Mouse (Mus musculus): ENCODE data around the gene Slc50a1. TPM values are rescaled to one million over a fixed set of nuclear protein-coding genes. Genes with fewer than 3 reads are reported as not detected.

The Slc50a1 gene
- polyA plus RNA-seq, 1 experiment from 2014 or later, result 39.6 TPM

DNA sequence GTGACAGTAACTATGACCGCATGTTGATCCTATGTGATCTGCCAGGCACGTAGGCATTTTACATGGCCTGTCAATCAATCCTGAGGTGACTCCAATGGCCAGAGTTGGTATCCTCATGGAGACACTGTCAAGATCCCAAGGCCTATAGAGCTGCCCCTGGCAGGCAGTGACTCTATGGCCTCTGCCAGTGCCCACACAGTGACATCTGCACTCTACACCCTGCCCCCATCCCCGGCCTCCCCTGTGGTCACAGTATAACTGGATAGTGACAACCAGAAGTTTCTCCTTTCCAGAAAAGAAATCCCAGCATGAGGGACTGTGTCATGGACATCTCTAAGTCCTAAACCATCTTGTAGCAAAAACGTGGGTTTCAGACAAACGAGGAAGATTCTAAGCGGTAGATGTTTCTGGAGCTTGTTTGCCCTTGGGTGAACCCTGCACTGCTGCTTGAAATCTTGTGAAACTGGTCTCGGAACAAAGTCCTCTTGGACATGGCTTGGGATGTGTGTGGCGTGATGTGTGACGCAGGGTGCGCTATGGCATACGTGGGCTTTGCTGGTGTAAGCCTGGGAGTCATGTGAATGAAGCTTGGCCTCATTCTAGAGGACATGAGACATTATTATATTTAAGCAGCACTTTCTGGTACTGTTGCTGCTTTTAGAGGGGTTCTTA, 23.0 kb upstream of the Slc50a1 start:
- Histone ChIP-seq H3K27ac (replicated peaks) (no peak overlapping the region), H3K27me3 (peaks cover 5% of the 10 kb centered on the region), H3K36me3 (no peaks in the 10 kb centered on the region), H3K9ac (replicated peaks) (no peak overlapping the region), H3K4me1 (no peaks in the 10 kb centered on the region), H3K4me3 (no peak overlapping the region), H3K4me2 (replicated peaks) (no peak overlapping the region), H3K9me3 (no peaks in the 10 kb centered on the region)
- WGBS, result 92% methylated on average over 11 of the region's 11 CpGs
- no peak for ATAC-seq (ENCODE audit: low FRiP score, low read depth)

DNA sequence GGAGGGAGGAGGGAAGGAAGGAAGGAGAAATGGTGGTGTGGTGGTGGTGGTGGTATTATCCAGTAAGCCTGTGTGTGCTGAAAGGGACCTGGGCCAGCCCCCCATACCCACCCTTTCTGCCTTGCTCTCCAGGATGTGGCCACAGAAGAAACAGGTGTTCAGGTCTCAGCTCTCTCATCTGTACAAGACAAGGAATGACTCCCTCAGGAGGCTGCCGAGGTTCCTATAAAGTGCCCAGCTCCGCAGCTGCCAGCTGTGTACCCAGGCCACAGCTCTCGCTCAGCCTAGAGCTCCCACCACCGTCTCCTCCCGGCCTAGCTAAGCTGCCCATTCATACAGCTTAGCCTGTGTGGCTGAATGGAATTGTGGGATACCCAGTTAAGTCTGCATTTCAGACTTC, 21.9 kb upstream of the Slc50a1 start:
- no peak for ATAC-seq (ENCODE audit: low FRiP score, low read depth)
- Histone ChIP-seq H3K27ac (replicated peaks) (no peak overlapping the region), H3K9me3 (no peaks in the 10 kb centered on the region), H3K9ac (replicated peaks) (no peak overlapping the region), H3K4me1 (no peaks in the 10 kb centered on the region), H3K4me3 (no peak overlapping the region), H3K27me3 (no peaks in the 10 kb centered on the region; the same call in 1 of the 2 replicates), H3K4me2 (replicated peaks) (no peak overlapping the region), H3K36me3 (no peaks in the 10 kb centered on the region)
- 47% methylated on average over 5 of the region's 5 CpGs for WGBS

- ATAC-seq (ENCODE audit: low FRiP score, low read depth), result no peak
- H3K9ac ChIP-seq (replicated peaks), result no peak overlapping the region
- no peaks in the 10 kb centered on the region; the same call in 1 of the 2 replicates for H3K27me3 ChIP-seq
- H3K4me3 ChIP-seq, result no peak overlapping the region
- no peaks in the 10 kb centered on the region for H3K4me1 ChIP-seq
- no peak overlapping the region for H3K27ac ChIP-seq (replicated peaks)
- no peaks in the 10 kb centered on the region for H3K36me3 ChIP-seq
- H3K9me3 ChIP-seq, result no peaks in the 10 kb centered on the region
- no peak overlapping the region for H3K4me2 ChIP-seq (replicated peaks)
- 85% methylated on average over 10 of the region's 10 CpGs for WGBS
Measured at GRCm38 (mm10) chr3:89291874-89292273, 21.5 kb upstream of the Slc50a1 start.

DNA sequence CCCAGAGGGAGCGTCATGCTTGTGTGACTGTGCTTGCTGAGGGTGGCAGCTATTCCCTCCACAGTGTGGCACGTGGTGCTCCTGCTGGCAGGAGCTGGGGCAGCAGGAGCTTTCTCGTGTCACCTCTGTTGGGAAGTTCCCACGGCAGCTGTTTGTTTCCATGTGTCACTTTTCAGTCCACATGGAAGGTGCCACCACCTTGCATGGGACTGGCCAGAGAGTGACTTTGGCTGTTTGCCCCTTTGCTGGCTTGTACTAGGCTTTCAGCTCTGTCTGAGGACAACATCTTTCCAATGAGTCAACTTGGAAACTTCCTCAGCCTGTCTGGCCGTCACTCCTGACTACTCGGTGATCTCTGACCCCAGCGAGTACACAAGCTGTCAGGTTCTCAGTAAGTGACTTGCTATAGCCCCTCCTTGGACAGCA, 18.1 kb upstream of the Slc50a1 start:
- no peaks in the 10 kb centered on the region for H3K9me3 ChIP-seq
- no peaks in the 10 kb centered on the region for H3K36me3 ChIP-seq
- H3K27ac ChIP-seq (replicated peaks), result no peak overlapping the region
- H3K4me2 ChIP-seq (replicated peaks), result no peak overlapping the region
- H3K9ac ChIP-seq (replicated peaks), result no peak overlapping the region
- WGBS, result 60% methylated on average over 7 of the region's 7 CpGs
- H3K4me1 ChIP-seq, result 0 out of 2 replicates have a peak, but pooled peaks cover 4% of the 10 kb centered on the region
- ATAC-seq (ENCODE audit: low FRiP score, low read depth), result no peak
- H3K4me3 ChIP-seq, result no peak overlapping the region
- 0 out of 2 replicates have a peak, but pooled peaks cover 7% of the 10 kb centered on the region for H3K27me3 ChIP-seq

GRCm38 (mm10) chr3:89287286-89287685, 16.9 kb upstream of the Slc50a1 start:
- ATAC-seq (ENCODE audit: low FRiP score, low read depth), result no peak
- Histone ChIP-seq H3K27ac (replicated peaks) (no peak overlapping the region), H3K4me2 (replicated peaks) (no peak overlapping the region), H3K9me3 (no peaks in the 10 kb centered on the region), H3K27me3 (peaks cover 14% of the 10 kb centered on the region; the same call in 1 of the 2 replicates), H3K9ac (replicated peaks) (no peak overlapping the region), H3K4me3 (no peak overlapping the region), H3K36me3 (no peaks in the 10 kb centered on the region), H3K4me1 (peaks cover 6% of the 10 kb centered on the region; the same call in 1 of the 2 replicates)
- 67% methylated on average over 5 of the region's 5 CpGs for WGBS

GRCm38 (mm10) chr3:89285526-89285925, 15.2 kb upstream of the Slc50a1 start:
- Histone ChIP-seq H3K9me3 (no peaks in the 10 kb centered on the region), H3K36me3 (no peaks in the 10 kb centered on the region), H3K27ac (replicated peaks) (no peak overlapping the region), H3K4me3 (no peak overlapping the region), H3K4me2 (replicated peaks) (no peak overlapping the region), H3K27me3 (peaks cover 32% of the 10 kb centered on the region), H3K9ac (replicated peaks) (no peak overlapping the region), H3K4me1 (peaks cover 22% of the 10 kb centered on the region)
- WGBS, result 47% methylated on average over 2 of the region's 2 CpGs
- ATAC-seq (ENCODE audit: low FRiP score, low read depth), result no peak

DNA sequence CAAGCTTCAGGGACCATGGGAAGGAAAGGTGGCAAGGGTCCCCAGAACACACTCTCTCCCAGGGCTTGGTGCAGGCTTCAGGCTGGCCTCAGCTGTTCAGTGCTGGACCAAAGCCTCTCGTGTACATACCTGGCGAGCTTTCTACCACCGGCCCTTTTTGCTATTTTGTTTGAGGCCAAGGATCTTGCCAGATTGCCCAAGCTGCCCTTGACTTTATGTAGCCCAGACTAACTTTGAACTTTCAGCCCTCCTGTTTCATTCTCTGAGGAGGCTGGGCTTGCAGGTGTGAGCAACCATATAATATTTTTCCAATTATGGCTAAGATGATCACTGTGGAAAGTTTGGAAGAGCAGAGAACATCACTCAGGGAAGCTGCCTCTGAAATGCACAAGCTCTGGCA, 13.9 kb upstream of the Slc50a1 start:
- H3K27ac ChIP-seq (replicated peaks), result no peak overlapping the region
- H3K4me2 ChIP-seq (replicated peaks), result no peak overlapping the region
- no peak for ATAC-seq (ENCODE audit: low FRiP score, low read depth)
- 91% methylated on average over 3 of the region's 3 CpGs for WGBS
- no peak overlapping the region for H3K9ac ChIP-seq (replicated peaks)
- no peaks in the 10 kb centered on the region for H3K36me3 ChIP-seq
- H3K4me1 ChIP-seq, result peaks cover 35% of the 10 kb centered on the region
- H3K9me3 ChIP-seq, result no peaks in the 10 kb centered on the region
- H3K4me3 ChIP-seq, result no peak overlapping the region
- peaks cover 44% of the 10 kb centered on the region for H3K27me3 ChIP-seq

DNA sequence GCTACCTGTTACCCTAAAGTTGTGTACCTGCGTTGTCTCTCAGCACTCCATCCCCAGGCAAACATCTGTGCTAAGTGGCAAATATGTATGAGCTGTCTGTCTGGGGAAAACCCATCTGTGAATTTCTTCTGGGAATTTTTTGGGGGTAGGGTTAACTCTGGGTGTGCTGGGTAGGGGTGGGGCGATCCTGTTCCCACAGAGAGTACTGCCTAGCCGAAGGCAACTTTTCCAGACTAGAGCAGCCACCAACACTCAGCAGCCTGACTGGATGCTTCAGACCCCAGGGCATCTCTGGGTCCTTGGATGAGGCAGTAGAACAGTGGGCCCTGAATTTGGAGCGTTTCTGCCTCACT, 11.9 kb upstream of the Slc50a1 start:
- Histone ChIP-seq H3K27me3 (peaks cover 64% of the 10 kb centered on the region), H3K4me1 (peaks cover 41% of the 10 kb centered on the region), H3K36me3 (no peaks in the 10 kb centered on the region), H3K9ac (replicated peaks) (no peak overlapping the region), H3K9me3 (no peaks in the 10 kb centered on the region), H3K4me3 (no peak overlapping the region), H3K4me2 (replicated peaks) (no peak overlapping the region), H3K27ac (replicated peaks) (no peak overlapping the region)
- WGBS, result 22% methylated on average over 4 of the region's 4 CpGs
- ATAC-seq (ENCODE audit: low FRiP score, low read depth), result no peak

GRCm38 (mm10) chr3:89281579-89282290, 11.4 kb upstream of the Slc50a1 start:
- ATAC-seq (ENCODE audit: low FRiP score, low read depth), result no peak
- H3K9me3 ChIP-seq, result no peaks in the 10 kb centered on the region
- H3K4me2 ChIP-seq (replicated peaks), result peak overlapping the region; percentile 74
- H3K9ac ChIP-seq (replicated peaks), result peak overlapping the region; percentile 48; the same call in 1 of the 2 replicates
- peak overlapping the region; percentile 45 for H3K4me3 ChIP-seq
- H3K36me3 ChIP-seq, result no peaks in the 10 kb centered on the region
- H3K27ac ChIP-seq (replicated peaks), result no peak overlapping the region
- H3K4me1 ChIP-seq, result peaks cover 41% of the 10 kb centered on the region
- H3K27me3 ChIP-seq, result peaks cover 70% of the 10 kb centered on the region
- WGBS, result 12% methylated on average over 20 of the region's 20 CpGs

- Histone ChIP-seq H3K9me3 (no peaks in the 10 kb centered on the region), H3K27ac (replicated peaks) (no peak within 1 kb of the TSS), H3K4me1 (peaks cover 41% of the 10 kb centered on the region), H3K4me3 (peak within 1 kb of the TSS; percentile 45), H3K4me2 (replicated peaks) (peak within 1 kb of the TSS; percentile 74), H3K27me3 (peaks cover 70% of the 10 kb centered on the region), H3K36me3 (no peaks in the 10 kb centered on the region), H3K9ac (replicated peaks) (peak within 1 kb of the TSS; percentile 48)
- peak; percentile 13 for ATAC-seq (ENCODE audit: low FRiP score, low read depth)
- WGBS, result under 1% methylated on average over 52 of the region's 52 CpGs
Measured at GRCm38 (mm10) chr3:89280606-89281511, 10.5 kb upstream of the Slc50a1 start, which contains the start of gene Efna1. Efna1 (minus strand) TSS chr3:89281142.

- H3K4me3 ChIP-seq, result peak overlapping the region; percentile 45
- WGBS, result under 1% methylated on average over 29 of the region's 29 CpGs
- peaks cover 38% of the 10 kb centered on the region for H3K4me1 ChIP-seq
- H3K9ac ChIP-seq (replicated peaks), result peak overlapping the region; percentile 48; the same call in 1 of the 2 replicates
- H3K36me3 ChIP-seq, result no peaks in the 10 kb centered on the region
- H3K27ac ChIP-seq (replicated peaks), result no peak overlapping the region
- peaks cover 68% of the 10 kb centered on the region for H3K27me3 ChIP-seq
- peak overlapping the region; percentile 74 for H3K4me2 ChIP-seq (replicated peaks)
- H3K9me3 ChIP-seq, result no peaks in the 10 kb centered on the region
- peak; percentile 23; the same call in 1 of the 2 replicates for ATAC-seq (ENCODE audit: low FRiP score, low read depth)
Measured at GRCm38 (mm10) chr3:89280050-89280605, 9.8 kb upstream of the Slc50a1 start.
